17 mouse cellular contexts compared by ENCODE assay signal in the genomic region with DNA sequence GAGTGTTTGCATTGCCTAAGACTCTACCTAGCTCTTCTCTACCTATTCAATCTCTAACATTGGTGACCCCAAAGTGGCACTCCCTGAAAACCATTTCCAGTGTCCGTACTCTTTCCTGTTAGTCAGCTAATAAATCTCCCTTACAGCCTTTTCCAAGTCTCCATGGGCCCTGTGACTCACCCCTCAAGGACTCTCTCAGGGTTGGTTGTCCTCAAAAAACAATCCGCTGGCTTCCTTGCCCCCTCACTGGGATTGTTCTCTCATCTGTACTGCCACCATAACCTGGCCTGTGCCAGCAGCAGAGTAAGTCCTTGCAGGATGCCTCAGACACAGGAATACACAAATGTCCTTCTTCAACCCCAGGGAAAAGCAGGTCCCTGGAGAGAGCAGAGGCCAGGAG. TPM values are rescaled to one million over a fixed set of nuclear protein-coding genes. Genes with fewer than 3 reads are reported as not detected.
"Had no signal": no experiment of that assay in that cellular context is flagged by ENCODE, and none has a peak within 500 bp of the region (broad histone marks: within the 10 kb centered on the region; RNA-seq: fewer than 3 reads in every experiment).

No protein-coding gene starts in this region.

- ATAC-seq: midbrain, embryonic 16.5 days had no signal

- DNase-seq: kidney, adult 2 months; kidney, postnatal 14 days; liver; liver, embryonic 13.5 days; lung, adult 18-20 months; thymus, adult 18-20 months; thymus, postnatal 36 days had no signal

RNA-seq across cellular contexts. Expression of a gene that starts 40.3 kb away (rescaled TPM):
- total RNA-seq: layer of hippocampus, postnatal 25 days; left cerebral cortex, adult 2 months; left cerebral cortex, postnatal 14 days; megakaryocyte-erythroid progenitor cell, adult 5-6 weeks had no signal
- polyA plus RNA-seq: kidney, embryonic 15.5 days; large intestine, adult 2 months; liver, embryonic 13.5 days; lung, embryonic 16.5 days; midbrain, embryonic 12.5 days; midbrain, embryonic 16.5 days; stomach, embryonic 14.5 days had no signal
